Mouse (Mus musculus): Measurements from ENCODE around the gene Atf7. TPM values are rescaled to one million over a fixed set of nuclear protein-coding genes. Genes with fewer than 3 reads are reported as not detected.

The Atf7 gene
- polyA plus RNA-seq, 1 experiment from 2014 or later = 15.5 TPM

- no peak overlapping the region for H3K27ac ChIP-seq (ENCODE audit: low read depth, low read length)
- no peaks in the 10 kb centered on the region for H3K36me3 ChIP-seq (ENCODE audit: control insufficient read depth, insufficient read depth, low read length)
- 95% methylated on average over 2 of the region's 2 CpGs for WGBS
- no peak overlapping the region for H3K9ac ChIP-seq (ENCODE audit: low read length)
- H3K4me2 ChIP-seq (ENCODE audit: low read depth, low read length, severe bottlenecking) = no peak overlapping the region
- no peaks in the 10 kb centered on the region for H3K9me3 ChIP-seq (ENCODE audit: control insufficient read depth, low read length)
- DNase-seq (ENCODE audit: low spot score) (no peak), ATAC-seq (replicated peaks; ENCODE audit: low FRiP score) (no peak)
- H3K4me1 ChIP-seq (replicated peaks; ENCODE audit: control insufficient read depth, insufficient read depth, low read length) = no peaks in the 10 kb centered on the region
- H3K4me3 ChIP-seq (ENCODE audit: low read depth, low read length) = no peak overlapping the region
- no peaks in the 10 kb centered on the region for H3K27me3 ChIP-seq (ENCODE audit: control insufficient read depth, insufficient read depth, low read length)
These were observed 46.9 kb downstream of the Atf7 start for GRCm38 (mm10) chr15:102578351-102578750.

- Histone ChIP-seq H3K27me3 (ENCODE audit: control insufficient read depth, insufficient read depth, low read length) (no peaks in the 10 kb centered on the region), H3K27ac (ENCODE audit: low read depth, low read length) (no peak overlapping the region), H3K4me1 (replicated peaks; ENCODE audit: control insufficient read depth, insufficient read depth, low read length) (no peaks in the 10 kb centered on the region), H3K9me3 (ENCODE audit: control insufficient read depth, low read length) (no peaks in the 10 kb centered on the region), H3K9ac (ENCODE audit: low read length) (no peak overlapping the region), H3K36me3 (ENCODE audit: control insufficient read depth, insufficient read depth, low read length) (no peaks in the 10 kb centered on the region), H3K4me2 (ENCODE audit: low read depth, low read length, severe bottlenecking) (no peak overlapping the region), H3K4me3 (ENCODE audit: low read depth, low read length) (no peak overlapping the region)
- DNase-seq (ENCODE audit: low spot score) (no peak), ATAC-seq (replicated peaks; ENCODE audit: low FRiP score) (no peak)
- 69% methylated on average over 1 of the region's 1 CpGs for WGBS
These were observed 48.3 kb downstream of the Atf7 start for GRCm38 (mm10) chr15:102576972-102577371.

- WGBS = 91% methylated on average over 3 of the region's 3 CpGs
- Histone ChIP-seq H3K27me3 (ENCODE audit: control insufficient read depth, insufficient read depth, low read length) (no peaks in the 10 kb centered on the region), H3K4me1 (replicated peaks; ENCODE audit: control insufficient read depth, insufficient read depth, low read length) (no peaks in the 10 kb centered on the region), H3K4me2 (ENCODE audit: low read depth, low read length, severe bottlenecking) (no peak overlapping the region), H3K4me3 (ENCODE audit: low read depth, low read length) (no peak overlapping the region), H3K36me3 (ENCODE audit: control insufficient read depth, insufficient read depth, low read length) (no peaks in the 10 kb centered on the region), H3K27ac (ENCODE audit: low read depth, low read length) (0 out of 2 replicates have a peak overlapping the region, but pooled peaks have one; percentile 1), H3K9me3 (ENCODE audit: control insufficient read depth, low read length) (no peaks in the 10 kb centered on the region), H3K9ac (ENCODE audit: low read length) (no peak overlapping the region)
- DNase-seq (ENCODE audit: low spot score) (no peak), ATAC-seq (replicated peaks; ENCODE audit: low FRiP score) (no peak)
These were observed 53.2 kb downstream of the Atf7 start for GRCm38 (mm10) chr15:102572081-102572480.

GRCm38 (mm10) chr15:102567849-102568248 lies 57.4 kb downstream of the Atf7 start:
- Histone ChIP-seq H3K4me2 (ENCODE audit: low read depth, low read length, severe bottlenecking) (no peak overlapping the region), H3K4me3 (ENCODE audit: low read depth, low read length) (no peak overlapping the region), H3K4me1 (replicated peaks; ENCODE audit: control insufficient read depth, insufficient read depth, low read length) (no peaks in the 10 kb centered on the region), H3K36me3 (ENCODE audit: control insufficient read depth, insufficient read depth, low read length) (no peaks in the 10 kb centered on the region), H3K27me3 (ENCODE audit: control insufficient read depth, insufficient read depth, low read length) (no peaks in the 10 kb centered on the region), H3K9me3 (ENCODE audit: control insufficient read depth, low read length) (no peaks in the 10 kb centered on the region), H3K27ac (ENCODE audit: low read depth, low read length) (no peak overlapping the region), H3K9ac (ENCODE audit: low read length) (no peak overlapping the region)
- DNase-seq (ENCODE audit: low spot score) = no peak
- ATAC-seq (replicated peaks; ENCODE audit: low FRiP score) = no peak
- WGBS = 87% methylated on average over 2 of the region's 2 CpGs

- Histone ChIP-seq H3K27ac (ENCODE audit: low read depth, low read length) (no peak overlapping the region), H3K9me3 (ENCODE audit: control insufficient read depth, low read length) (no peaks in the 10 kb centered on the region), H3K36me3 (ENCODE audit: control insufficient read depth, insufficient read depth, low read length) (no peaks in the 10 kb centered on the region; the same call in 1 of the 2 replicates), H3K4me3 (ENCODE audit: low read depth, low read length) (no peak overlapping the region), H3K27me3 (ENCODE audit: control insufficient read depth, insufficient read depth, low read length) (no peaks in the 10 kb centered on the region), H3K9ac (ENCODE audit: low read length) (no peak overlapping the region), H3K4me1 (replicated peaks; ENCODE audit: control insufficient read depth, insufficient read depth, low read length) (no peaks in the 10 kb centered on the region), H3K4me2 (ENCODE audit: low read depth, low read length, severe bottlenecking) (no peak overlapping the region)
- ATAC-seq (replicated peaks; ENCODE audit: low FRiP score) = no peak
- WGBS = 85% methylated on average over 5 of the region's 5 CpGs
- DNase-seq (ENCODE audit: low spot score) = no peak
These were observed 61.6 kb downstream of the Atf7 start for GRCm38 (mm10) chr15:102563681-102564080.

- H3K9ac ChIP-seq (ENCODE audit: low read length) = no peak overlapping the region
- DNase-seq (ENCODE audit: low spot score) (no peak), ATAC-seq (replicated peaks; ENCODE audit: low FRiP score) (no peak)
- no peaks in the 10 kb centered on the region for H3K4me1 ChIP-seq (replicated peaks; ENCODE audit: control insufficient read depth, insufficient read depth, low read length)
- H3K4me3 ChIP-seq (ENCODE audit: low read depth, low read length) = no peak overlapping the region
- H3K9me3 ChIP-seq (ENCODE audit: control insufficient read depth, low read length) = no peaks in the 10 kb centered on the region
- H3K27me3 ChIP-seq (ENCODE audit: control insufficient read depth, insufficient read depth, low read length) = no peaks in the 10 kb centered on the region
- 94% methylated on average over 3 of the region's 3 CpGs for WGBS
- H3K36me3 ChIP-seq (ENCODE audit: control insufficient read depth, insufficient read depth, low read length) = no peaks in the 10 kb centered on the region; the same call in 1 of the 2 replicates
- no peak overlapping the region for H3K27ac ChIP-seq (ENCODE audit: low read depth, low read length)
- no peak overlapping the region for H3K4me2 ChIP-seq (ENCODE audit: low read depth, low read length, severe bottlenecking)
These were observed 62.2 kb downstream of the Atf7 start for GRCm38 (mm10) chr15:102563061-102563460.

- WGBS = 100% methylated on average over 1 of the region's 1 CpGs
- ATAC-seq (replicated peaks; ENCODE audit: low FRiP score) = no peak
- Histone ChIP-seq H3K4me2 (ENCODE audit: low read depth, low read length, severe bottlenecking) (no peak overlapping the region), H3K4me1 (replicated peaks; ENCODE audit: control insufficient read depth, insufficient read depth, low read length) (no peaks in the 10 kb centered on the region), H3K4me3 (ENCODE audit: low read depth, low read length) (no peak overlapping the region), H3K9me3 (ENCODE audit: control insufficient read depth, low read length) (no peaks in the 10 kb centered on the region), H3K9ac (ENCODE audit: low read length) (no peak overlapping the region), H3K36me3 (ENCODE audit: control insufficient read depth, insufficient read depth, low read length) (no peaks in the 10 kb centered on the region; the same call in 1 of the 2 replicates), H3K27me3 (ENCODE audit: control insufficient read depth, insufficient read depth, low read length) (no peaks in the 10 kb centered on the region), H3K27ac (ENCODE audit: low read depth, low read length) (no peak overlapping the region)
- DNase-seq (ENCODE audit: low spot score) = no peak
These were observed 62.8 kb downstream of the Atf7 start for GRCm38 (mm10) chr15:102562491-102562890.

- ATAC-seq (replicated peaks; ENCODE audit: low FRiP score) = no peak
- DNase-seq (ENCODE audit: low spot score) = no peak
These were observed 67.7 kb downstream of the Atf7 start for GRCm38 (mm10) chr15:102557580-102557979.

GRCm38 (mm10) chr15:102555581-102555980 lies 69.7 kb downstream of the Atf7 start:
- no peak overlapping the region for H3K9ac ChIP-seq (ENCODE audit: low read length)
- H3K4me2 ChIP-seq (ENCODE audit: low read depth, low read length, severe bottlenecking) = no peak overlapping the region
- H3K9me3 ChIP-seq (ENCODE audit: control insufficient read depth, low read length) = no peaks in the 10 kb centered on the region
- no peaks in the 10 kb centered on the region for H3K4me1 ChIP-seq (replicated peaks; ENCODE audit: control insufficient read depth, insufficient read depth, low read length)
- peaks cover 3% of the 10 kb centered on the region; the same call in 1 of the 2 replicates for H3K36me3 ChIP-seq (ENCODE audit: control insufficient read depth, insufficient read depth, low read length)
- DNase-seq (ENCODE audit: low spot score) = no peak
- H3K4me3 ChIP-seq (ENCODE audit: low read depth, low read length) = no peak overlapping the region
- H3K27ac ChIP-seq (ENCODE audit: low read depth, low read length) = no peak overlapping the region
- 92% methylated on average over 1 of the region's 1 CpGs for WGBS
- ATAC-seq (replicated peaks; ENCODE audit: low FRiP score) = no peak
- no peaks in the 10 kb centered on the region for H3K27me3 ChIP-seq (ENCODE audit: control insufficient read depth, insufficient read depth, low read length)

More at GRCm38 (mm10) chr15:102557580-102557979, 67.7 kb downstream of the Atf7 start:
- H3K27me3 ChIP-seq (ENCODE audit: control insufficient read depth, insufficient read depth, low read length) = no peaks in the 10 kb centered on the region
- H3K36me3 ChIP-seq (ENCODE audit: control insufficient read depth, insufficient read depth, low read length) = peaks cover 3% of the 10 kb centered on the region; the same call in 1 of the 2 replicates
- no peak overlapping the region for H3K4me3 ChIP-seq (ENCODE audit: low read depth, low read length)
- H3K9me3 ChIP-seq (ENCODE audit: control insufficient read depth, low read length) = no peaks in the 10 kb centered on the region
- no peak overlapping the region for H3K9ac ChIP-seq (ENCODE audit: low read length)
- no peak overlapping the region for H3K27ac ChIP-seq (ENCODE audit: low read depth, low read length)
- no peak overlapping the region for H3K4me2 ChIP-seq (ENCODE audit: low read depth, low read length, severe bottlenecking)
- H3K4me1 ChIP-seq (replicated peaks; ENCODE audit: control insufficient read depth, insufficient read depth, low read length) = no peaks in the 10 kb centered on the region

All from forebrain, embryonic 11.5 days (tissue).